11 mouse cellular contexts compared by ENCODE assay signal in genomic region chr10:69366877-69367387, GRCm38 (mm10). TPM values are rescaled to one million over a fixed set of nuclear protein-coding genes. Genes with fewer than 3 reads are reported as not detected.
DNase-seq lines count a peak whose midpoint lies in the region; ATAC-seq and TF ChIP-seq lines count a peak whose summit lies in the region.
"Had no signal": no experiment of that assay in that cellular context is flagged by ENCODE, and none has a peak within 500 bp of the region (broad histone marks: within the 10 kb centered on the region; RNA-seq: fewer than 3 reads in every experiment).

No protein-coding gene starts in this region.

- CTCF ChIA-PET in Patski (lab: Charles Lee), result no interaction called here

- H3K4me1 ChIP-seq in hindbrain, embryonic 14.5 days (replicated peaks; ENCODE audit: control insufficient read depth, insufficient read depth, low read length), result no peaks in the 10 kb centered on the region
- H3K4me1 ChIP-seq in hindbrain, embryonic 16.5 days (ENCODE audit: control insufficient read depth, insufficient read depth, low read depth, low read length), result no peaks in the 10 kb centered on the region
- H3K4me1 ChIP-seq in midbrain, embryonic 11.5 days (ENCODE audit: control insufficient read depth, insufficient read depth, low read length), result no peaks in the 10 kb centered on the region
- no peaks in the 10 kb centered on the region for H3K4me1 ChIP-seq in midbrain, embryonic 13.5 days (replicated peaks)
- H3K4me1 ChIP-seq in olfactory bulb, adult 2 months (ENCODE audit: control insufficient read depth, insufficient read depth, low read length), result peaks cover 9% of the 10 kb centered on the region
- no peaks in the 10 kb centered on the region for H3K4me1 ChIP-seq in forebrain, embryonic 11.5 days (replicated peaks; ENCODE audit: control insufficient read depth, insufficient read depth, low read length)

- no peaks in the 10 kb centered on the region for H3K9me3 ChIP-seq in hindbrain, embryonic 14.5 days (ENCODE audit: control insufficient read depth, low read length)
- H3K9me3 ChIP-seq in hindbrain, embryonic 16.5 days (ENCODE audit: control insufficient read depth, low read length), result no peaks in the 10 kb centered on the region
- no peaks in the 10 kb centered on the region for H3K9me3 ChIP-seq in midbrain, embryonic 11.5 days (ENCODE audit: control insufficient read depth, low read length)
- H3K9me3 ChIP-seq in midbrain, embryonic 13.5 days, result no peaks in the 10 kb centered on the region
- H3K9me3 ChIP-seq in forebrain, embryonic 11.5 days (ENCODE audit: control insufficient read depth, low read length), result no peaks in the 10 kb centered on the region; the same call in 1 of the 2 replicates

- no peak overlapping the region for H3K4me3 ChIP-seq in hindbrain, embryonic 14.5 days (replicated peaks; ENCODE audit: low read length)
- no peak overlapping the region for H3K4me3 ChIP-seq in hindbrain, embryonic 16.5 days (ENCODE audit: low read length)
- no peak overlapping the region for H3K4me3 ChIP-seq in midbrain, embryonic 11.5 days (ENCODE audit: low read depth, low read length)
- H3K4me3 ChIP-seq in midbrain, embryonic 13.5 days (replicated peaks), result no peak overlapping the region
- no peak overlapping the region for H3K4me3 ChIP-seq in olfactory bulb, adult 2 months (ENCODE audit: insufficient read depth, low read depth, low read length)
- no peak overlapping the region for H3K4me3 ChIP-seq in forebrain, embryonic 11.5 days (ENCODE audit: low read depth, low read length)

- POLR2A ChIA-PET in Patski (lab: Charles Lee), result no interaction called here

- ATAC-seq in hindbrain, embryonic 14.5 days (ENCODE audit: low FRiP score), result no peak
- no peak for ATAC-seq in hindbrain, embryonic 16.5 days
- ATAC-seq in midbrain, embryonic 11.5 days (ENCODE audit: low FRiP score), result no peak
- no peak for ATAC-seq in midbrain, embryonic 13.5 days
- ATAC-seq in Patski, result no peak
- ATAC-seq in forebrain, embryonic 11.5 days (replicated peaks; ENCODE audit: low FRiP score), result no peak
- ATAC-seq: activated CD4-positive, CD25-positive, alpha-beta regulatory T cell, adult 4 months had no signal

- no peak overlapping the region for H3K4me2 ChIP-seq in hindbrain, embryonic 14.5 days (replicated peaks)
- no peak overlapping the region for H3K4me2 ChIP-seq in hindbrain, embryonic 16.5 days (ENCODE audit: low read length)
- no peak overlapping the region for H3K4me2 ChIP-seq in midbrain, embryonic 11.5 days
- no peak overlapping the region for H3K4me2 ChIP-seq in midbrain, embryonic 13.5 days (replicated peaks)
- H3K4me2 ChIP-seq in forebrain, embryonic 11.5 days (ENCODE audit: low read depth, low read length, severe bottlenecking), result no peak overlapping the region

- no peaks in the 10 kb centered on the region for H3K36me3 ChIP-seq in hindbrain, embryonic 14.5 days (replicated peaks; ENCODE audit: control insufficient read depth, insufficient read depth)
- H3K36me3 ChIP-seq in hindbrain, embryonic 16.5 days (ENCODE audit: control insufficient read depth, insufficient read depth, low read length), result no peaks in the 10 kb centered on the region
- no peaks in the 10 kb centered on the region for H3K36me3 ChIP-seq in midbrain, embryonic 11.5 days (ENCODE audit: control insufficient read depth, insufficient read depth, low read length)
- no peaks in the 10 kb centered on the region for H3K36me3 ChIP-seq in midbrain, embryonic 13.5 days
- no peaks in the 10 kb centered on the region for H3K36me3 ChIP-seq in forebrain, embryonic 11.5 days (ENCODE audit: control insufficient read depth, insufficient read depth, low read length)

- in situ Hi-C loops in Patski (cut with MboI; ENCODE audit: low pct_unique_long_range_greater_than_20kb), result no loop called here

- DNase-seq in hindbrain, embryonic 14.5 days (ENCODE audit: low spot score), result peak; percentile 52
- peak; percentile 84 for DNase-seq in midbrain, embryonic 11.5 days (ENCODE audit: low spot score, missing footprints)
- no peak for DNase-seq in Patski (ENCODE audit: low read depth, low spot score)
- DNase-seq in forebrain, embryonic 11.5 days (ENCODE audit: low spot score), result no peak
- DNase-seq in layer of hippocampus, adult 9-10 months (ENCODE audit: low spot score), result no peak
- DNase-seq: cerebellum, adult 11 months; right cerebral cortex, postnatal 4 days had no signal

- no peak for TF ChIP-seq POLR2A in olfactory bulb, adult 2 months (IDR thresholded peaks at IDR 0.05; ENCODE audit: insufficient read depth, low read depth, low read length)

- WGBS in hindbrain, embryonic 14.5 days, result 86% methylated on average over 13 of the region's 13 CpGs
- 81% methylated on average over 13 of the region's 13 CpGs for WGBS in hindbrain, embryonic 16.5 days
- 85% methylated on average over 13 of the region's 13 CpGs for WGBS in midbrain, embryonic 11.5 days
- 80% methylated on average over 13 of the region's 13 CpGs for WGBS in midbrain, embryonic 13.5 days
- 85% methylated on average over 13 of the region's 13 CpGs for WGBS in olfactory bulb, adult 2 months
- 89% methylated on average over 13 of the region's 13 CpGs for WGBS in forebrain, embryonic 11.5 days

- no peak overlapping the region for H3K27ac ChIP-seq in hindbrain, embryonic 14.5 days
- H3K27ac ChIP-seq in hindbrain, embryonic 16.5 days (ENCODE audit: low read depth, low read length), result no peak overlapping the region
- H3K27ac ChIP-seq in midbrain, embryonic 11.5 days (ENCODE audit: low read depth, low read length), result no peak overlapping the region
- no peak overlapping the region for H3K27ac ChIP-seq in midbrain, embryonic 13.5 days
- H3K27ac ChIP-seq in olfactory bulb, adult 2 months (ENCODE audit: insufficient read depth, low read depth, low read length), result no peak overlapping the region
- H3K27ac ChIP-seq in forebrain, embryonic 11.5 days (ENCODE audit: low read depth, low read length), result no peak overlapping the region

- peak; percentile 33 for TF ChIP-seq CTCF in Patski (IDR thresholded peaks at IDR 0.05)
- TF ChIP-seq CTCF in olfactory bulb, adult 2 months (IDR thresholded peaks at IDR 0.05; ENCODE audit: insufficient read depth, low read depth, low read length), result peak; percentile 58; the same call in 1 of the 2 replicates

- no peak overlapping the region for H3K9ac ChIP-seq in hindbrain, embryonic 14.5 days
- no peak overlapping the region for H3K9ac ChIP-seq in hindbrain, embryonic 16.5 days (ENCODE audit: low read depth, low read length)
- H3K9ac ChIP-seq in midbrain, embryonic 11.5 days (ENCODE audit: low read length), result no peak overlapping the region
- no peak overlapping the region for H3K9ac ChIP-seq in midbrain, embryonic 13.5 days (replicated peaks)
- no peak overlapping the region for H3K9ac ChIP-seq in forebrain, embryonic 11.5 days (ENCODE audit: low read length)

- no peaks in the 10 kb centered on the region for H3K27me3 ChIP-seq in hindbrain, embryonic 14.5 days (ENCODE audit: control insufficient read depth, insufficient read depth, low read length)
- no peaks in the 10 kb centered on the region for H3K27me3 ChIP-seq in hindbrain, embryonic 16.5 days (replicated peaks; ENCODE audit: control insufficient read depth, insufficient read depth, low read length)
- H3K27me3 ChIP-seq in midbrain, embryonic 11.5 days (ENCODE audit: control insufficient read depth, insufficient read depth, low read length), result no peaks in the 10 kb centered on the region
- no peaks in the 10 kb centered on the region for H3K27me3 ChIP-seq in midbrain, embryonic 13.5 days
- peaks cover 4% of the 10 kb centered on the region for H3K27me3 ChIP-seq in Patski
- H3K27me3 ChIP-seq in forebrain, embryonic 11.5 days (ENCODE audit: control insufficient read depth, insufficient read depth, low read length), result no peaks in the 10 kb centered on the region

RNA-seq across cellular contexts. Expression of gene Cdk1, which starts 14.2 kb away (rescaled TPM):
- polyA plus RNA-seq in hindbrain, embryonic 14.5 days (2014; fragmentation: Nextera tagmentation; extraction: Ambion mirVana), result 83.3 and 89.3 TPM in 2 replicates
- polyA plus RNA-seq in hindbrain, embryonic 16.5 days (2015; fragmentation: Nextera tagmentation; extraction: Ambion mirVana), result 82.9 and 89.3 TPM in 2 replicates
- 408 and 424 TPM in 2 replicates for polyA plus RNA-seq in midbrain, embryonic 11.5 days (2014; fragmentation: Nextera tagmentation; extraction: Ambion mirVana)
- polyA plus RNA-seq in midbrain, embryonic 13.5 days (2015; fragmentation: Nextera tagmentation; extraction: Ambion mirVana), result 149 and 181 TPM in 2 replicates
- polyA plus RNA-seq in Patski (2021), result 221 TPM
- polyA plus RNA-seq in olfactory bulb, adult 2 months (2012; ENCODE audit: insufficient read depth, insufficient read length, low replicate concordance, missing spikeins), result not detected in 2 replicates
- polyA plus RNA-seq in forebrain, embryonic 11.5 days (2014; fragmentation: Nextera tagmentation; extraction: Ambion mirVana), result 446 and 479 TPM in 2 replicates

RNA-seq across cellular contexts. Expression of gene Ank3, which starts 31.6 kb away (rescaled TPM):
- polyA plus RNA-seq in hindbrain, embryonic 14.5 days (2014; fragmentation: Nextera tagmentation; extraction: Ambion mirVana), result 127 and 136 TPM in 2 replicates
- 69.3 and 74.7 TPM in 2 replicates for polyA plus RNA-seq in hindbrain, embryonic 16.5 days (2015; fragmentation: Nextera tagmentation; extraction: Ambion mirVana)
- 58.8 and 63.9 TPM in 2 replicates for polyA plus RNA-seq in midbrain, embryonic 11.5 days (2014; fragmentation: Nextera tagmentation; extraction: Ambion mirVana)
- polyA plus RNA-seq in midbrain, embryonic 13.5 days (2015; fragmentation: Nextera tagmentation; extraction: Ambion mirVana), result 102 and 110 TPM in 2 replicates
- 83.2 TPM for polyA plus RNA-seq in Patski (2021)
- polyA plus RNA-seq in olfactory bulb, adult 2 months (2012; ENCODE audit: insufficient read depth, insufficient read length, low replicate concordance, missing spikeins), result 54.9 and 212 TPM in 2 replicates
- polyA plus RNA-seq in forebrain, embryonic 11.5 days (2014; fragmentation: Nextera tagmentation; extraction: Ambion mirVana), result 42.5 and 44.5 TPM in 2 replicates

Comparison
In these comparisons a context has a peak if more than half of its experiments do, and no peak if none do; other contexts are left out.
1. DNase-seq: peak in hindbrain, embryonic 14.5 days (single experiment) and midbrain, embryonic 11.5 days (single experiment); none in Patski (single experiment), forebrain, embryonic 11.5 days (single experiment) and layer of hippocampus, adult 9-10 months (single experiment).